Mouse (Mus musculus): ENCODE results near the gene Fads2. TPM values are rescaled to one million over a fixed set of nuclear protein-coding genes. Genes with fewer than 3 reads are reported as not detected.

Fads2 gene
- polyA plus RNA-seq, 1 experiment from 2014 or later: 149 TPM

- Histone ChIP-seq H3K27me3 (no peaks in the 10 kb centered on the region), H3K4me3 (no peak overlapping the region), H3K4me1 (replicated peaks) (no peaks in the 10 kb centered on the region), H3K36me3 (no peaks in the 10 kb centered on the region), H3K9ac (no peak overlapping the region), H3K9me3 (no peaks in the 10 kb centered on the region), H3K27ac (no peak overlapping the region), H3K4me2 (no peak overlapping the region)
- WGBS: 54% methylated on average over 3 of the region's 3 CpGs
- no peak for ATAC-seq (ENCODE audit: low FRiP score)
Observed at GRCm38 (mm10) chr19:10116641-10117040, 15.1 kb upstream of the Fads2 start.

- H3K27ac ChIP-seq: no peak overlapping the region
- H3K36me3 ChIP-seq: no peaks in the 10 kb centered on the region
- H3K9me3 ChIP-seq: no peaks in the 10 kb centered on the region
- WGBS: 81% methylated on average over 6 of the region's 6 CpGs
- no peak overlapping the region for H3K9ac ChIP-seq
- no peak overlapping the region for H3K4me3 ChIP-seq
- no peaks in the 10 kb centered on the region for H3K4me1 ChIP-seq (replicated peaks)
- ATAC-seq (ENCODE audit: low FRiP score): no peak
- no peak overlapping the region for H3K4me2 ChIP-seq
- no peaks in the 10 kb centered on the region for H3K27me3 ChIP-seq
Observed at GRCm38 (mm10) chr19:10115373-10116158, 14.0 kb upstream of the Fads2 start.

- WGBS: 77% methylated on average over 4 of the region's 4 CpGs
- Histone ChIP-seq H3K27me3 (no peaks in the 10 kb centered on the region), H3K36me3 (no peaks in the 10 kb centered on the region), H3K27ac (no peak overlapping the region), H3K4me3 (no peak overlapping the region), H3K9ac (no peak overlapping the region), H3K4me2 (no peak overlapping the region), H3K9me3 (no peaks in the 10 kb centered on the region), H3K4me1 (replicated peaks) (no peaks in the 10 kb centered on the region)
- no peak for ATAC-seq (ENCODE audit: low FRiP score)
Observed at GRCm38 (mm10) chr19:10112956-10113355, 11.4 kb upstream of the Fads2 start.

- Histone ChIP-seq H3K27me3 (no peaks in the 10 kb centered on the region), H3K9me3 (no peaks in the 10 kb centered on the region), H3K27ac (no peak overlapping the region), H3K36me3 (no peaks in the 10 kb centered on the region), H3K4me1 (replicated peaks) (no peaks in the 10 kb centered on the region), H3K4me3 (no peak overlapping the region), H3K4me2 (no peak overlapping the region), H3K9ac (no peak overlapping the region)
- ATAC-seq (ENCODE audit: low FRiP score): no peak
- 92% methylated on average over 2 of the region's 2 CpGs for WGBS
Observed at GRCm38 (mm10) chr19:10108666-10109065, 7.1 kb upstream of the Fads2 start.

GRCm38 (mm10) chr19:10108129-10108528 lies 6.6 kb upstream of the Fads2 start:
- WGBS: 88% methylated on average over 1 of the region's 1 CpGs
- no peak overlapping the region for H3K4me2 ChIP-seq
- no peaks in the 10 kb centered on the region for H3K27me3 ChIP-seq
- H3K27ac ChIP-seq: no peak overlapping the region
- no peaks in the 10 kb centered on the region for H3K9me3 ChIP-seq
- H3K4me3 ChIP-seq: no peak overlapping the region
- no peaks in the 10 kb centered on the region for H3K36me3 ChIP-seq
- no peaks in the 10 kb centered on the region for H3K4me1 ChIP-seq (replicated peaks)
- no peak overlapping the region for H3K9ac ChIP-seq
- no peak for ATAC-seq (ENCODE audit: low FRiP score)

GRCm38 (mm10) chr19:10107051-10107611 lies 5.6 kb upstream of the Fads2 start:
- Histone ChIP-seq H3K9ac (no peak overlapping the region), H3K4me3 (no peak overlapping the region), H3K27me3 (no peaks in the 10 kb centered on the region), H3K27ac (no peak overlapping the region), H3K4me2 (no peak overlapping the region), H3K36me3 (no peaks in the 10 kb centered on the region), H3K4me1 (replicated peaks) (peaks cover 4% of the 10 kb centered on the region), H3K9me3 (no peaks in the 10 kb centered on the region)
- ATAC-seq (ENCODE audit: low FRiP score): no peak
- WGBS: 93% methylated on average over 5 of the region's 5 CpGs

GRCm38 (mm10) chr19:10106634-10107033 lies 5.1 kb upstream of the Fads2 start:
- H3K9ac ChIP-seq: no peak overlapping the region
- no peaks in the 10 kb centered on the region for H3K9me3 ChIP-seq
- H3K27me3 ChIP-seq: no peaks in the 10 kb centered on the region
- H3K4me2 ChIP-seq: no peak overlapping the region
- no peak overlapping the region for H3K4me3 ChIP-seq
- WGBS: 87% methylated on average over 2 of the region's 2 CpGs
- H3K36me3 ChIP-seq: no peaks in the 10 kb centered on the region
- peaks cover 4% of the 10 kb centered on the region for H3K4me1 ChIP-seq (replicated peaks)
- no peak overlapping the region for H3K27ac ChIP-seq
- ATAC-seq (ENCODE audit: low FRiP score): no peak

- Histone ChIP-seq H3K27ac (no peak overlapping the region), H3K4me1 (replicated peaks) (peaks cover 8% of the 10 kb centered on the region), H3K9ac (no peak overlapping the region), H3K27me3 (no peaks in the 10 kb centered on the region), H3K36me3 (no peaks in the 10 kb centered on the region), H3K9me3 (no peaks in the 10 kb centered on the region), H3K4me3 (no peak overlapping the region), H3K4me2 (no peak overlapping the region)
- no peak for ATAC-seq (ENCODE audit: low FRiP score)
- WGBS: 87% methylated on average over 10 of the region's 10 CpGs
Observed at GRCm38 (mm10) chr19:10105034-10105493, 3.5 kb upstream of the Fads2 start.

- H3K4me2 ChIP-seq: no peak overlapping the region
- no peak overlapping the region for H3K27ac ChIP-seq
- peaks cover 17% of the 10 kb centered on the region for H3K4me1 ChIP-seq (replicated peaks)
- WGBS: 90% methylated on average over 6 of the region's 6 CpGs
- no peaks in the 10 kb centered on the region for H3K27me3 ChIP-seq
- no peaks in the 10 kb centered on the region for H3K9me3 ChIP-seq
- no peak overlapping the region for H3K9ac ChIP-seq
- no peak for ATAC-seq (ENCODE audit: low FRiP score)
- no peak overlapping the region for H3K4me3 ChIP-seq
- no peaks in the 10 kb centered on the region for H3K36me3 ChIP-seq
Observed at GRCm38 (mm10) chr19:10104234-10104633, 2.7 kb upstream of the Fads2 start.

- Histone ChIP-seq H3K36me3 (no peaks in the 10 kb centered on the region), H3K27ac (peak overlapping the region; percentile 98), H3K9me3 (no peaks in the 10 kb centered on the region), H3K4me1 (replicated peaks) (peaks cover 37% of the 10 kb centered on the region), H3K9ac (peak overlapping the region; percentile 93), H3K4me2 (peak overlapping the region; percentile 96), H3K4me3 (peak overlapping the region; percentile 80), H3K27me3 (no peaks in the 10 kb centered on the region)
- ATAC-seq (ENCODE audit: low FRiP score): peak; percentile 71
- 4% methylated on average over 19 of the region's 25 CpGs for WGBS
Observed at GRCm38 (mm10) chr19:10102054-10102700, 631 bp upstream of the Fads2 start.

- under 1% methylated on average over 21 of the region's 21 CpGs for WGBS
- ATAC-seq (ENCODE audit: low FRiP score): peak; percentile 66
- H3K4me1 ChIP-seq (replicated peaks): peaks cover 53% of the 10 kb centered on the region
Observed at GRCm38 (mm10) chr19:10100631-10101071, 895 bp downstream of the Fads2 start.

GRCm38 (mm10) chr19:10097826-10098225 lies 3.7 kb downstream of the Fads2 start:
- peak overlapping the region; percentile 96 for H3K4me2 ChIP-seq
- no peaks in the 10 kb centered on the region for H3K9me3 ChIP-seq
- peaks cover 33% of the 10 kb centered on the region for H3K36me3 ChIP-seq
- H3K27me3 ChIP-seq: no peaks in the 10 kb centered on the region
- peaks cover 66% of the 10 kb centered on the region for H3K4me1 ChIP-seq (replicated peaks)
- H3K9ac ChIP-seq: peak overlapping the region; percentile 93
- 26% methylated on average over 5 of the region's 5 CpGs for WGBS
- peak overlapping the region; percentile 24 for H3K4me3 ChIP-seq
- no peak for ATAC-seq (ENCODE audit: low FRiP score)
- peak overlapping the region; percentile 67 for H3K27ac ChIP-seq

More at GRCm38 (mm10) chr19:10100631-10101071, 895 bp downstream of the Fads2 start:
- Histone ChIP-seq H3K9ac (peak overlapping the region; percentile 93), H3K9me3 (no peaks in the 10 kb centered on the region), H3K4me3 (peak overlapping the region; percentile 80), H3K4me2 (peak overlapping the region; percentile 96), H3K36me3 (peaks cover 13% of the 10 kb centered on the region), H3K27ac (peak overlapping the region; percentile 98), H3K27me3 (no peaks in the 10 kb centered on the region)

Measured in hindbrain, embryonic 13.5 days (tissue).